Mouse (Mus musculus) cerebellum, postnatal 10 days (tissue): ENCODE data around the gene Gm36079.
"Not testable (repeated sequence)": the region's sequence is repeated elsewhere in the genome, so short reads cannot be mapped to it uniquely, and the experiment has no call there.

Source experiments
- DNase-seq, 2 experiments: peaks; one replicate each; pipeline ENCODE4 v3.0.0; 2021; ENCODE audit warnings: mixed read lengths in 2 of 2

Gene Gm36079

GRCm38 (mm10) chr13:120015348-120016007 is 11.3 kb downstream of the Gm36079 start:
- not testable (repeated sequence) for DNase-seq

DNA sequence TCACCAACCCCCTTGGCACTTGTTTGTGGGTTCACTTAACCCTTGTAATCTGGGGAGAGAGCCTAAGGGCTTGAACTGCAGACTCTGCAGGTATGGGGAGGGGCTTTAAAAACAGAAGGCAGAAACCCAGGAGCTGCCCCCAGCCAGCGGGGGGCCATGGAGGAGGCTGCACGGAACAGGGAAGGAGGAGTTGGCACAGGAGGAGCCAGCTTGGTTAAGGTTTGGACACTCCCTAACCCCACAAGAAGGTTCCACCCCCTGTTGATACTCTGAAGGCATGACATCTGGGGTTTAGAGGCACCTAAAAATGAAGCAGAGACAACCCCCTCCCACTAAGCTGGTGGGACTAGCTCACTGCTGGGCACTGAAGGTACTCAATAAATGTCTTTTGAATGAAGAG is 12.8 kb downstream of the Gm36079 start:
- DNase-seq, result not testable (repeated sequence)

GRCm38 (mm10) chr13:120013544-120013943 is 13.3 kb downstream of the Gm36079 start:
- not testable (repeated sequence) for DNase-seq

DNA sequence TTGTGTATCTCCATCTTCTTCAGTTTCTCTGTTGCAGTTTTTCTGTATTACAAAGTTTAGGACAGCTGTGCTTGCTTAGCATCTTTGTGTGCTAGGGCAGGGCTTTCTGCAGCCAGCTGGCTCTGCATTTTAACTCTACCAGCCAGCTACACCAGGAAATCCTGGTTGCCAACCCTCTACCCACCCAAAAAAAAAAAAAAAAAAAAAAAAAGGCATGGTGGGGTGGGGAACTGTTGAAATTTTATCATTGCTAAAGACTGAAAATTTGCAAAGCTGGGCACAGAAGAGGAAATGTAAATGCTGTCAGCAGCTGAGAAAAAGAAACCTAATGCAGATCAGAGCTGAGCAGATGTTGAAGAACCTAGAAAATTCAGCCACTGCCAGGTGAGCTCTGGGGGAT is 16.7 kb downstream of the Gm36079 start:
- DNase-seq, result not testable (repeated sequence)

DNA sequence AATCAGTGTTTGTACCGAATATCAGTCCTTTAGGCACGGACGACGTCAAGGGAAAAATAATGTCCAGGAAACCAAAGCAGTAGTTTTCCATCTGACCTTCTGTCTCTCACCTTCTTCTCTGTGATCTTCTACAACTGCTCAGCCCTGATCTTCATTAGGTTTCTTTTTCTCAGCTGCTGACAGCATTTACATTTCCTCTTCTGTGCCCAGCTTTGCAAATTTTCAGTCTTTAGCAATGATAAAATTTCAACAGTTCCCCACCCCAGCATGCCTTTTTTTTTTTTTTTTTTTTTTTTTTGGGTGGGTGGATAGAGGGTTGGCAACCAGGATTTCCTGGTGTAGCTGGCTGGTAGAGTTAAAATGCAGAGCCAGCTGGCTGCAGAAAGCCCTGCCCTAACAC is 27.6 kb downstream of the Gm36079 start:
- not testable (repeated sequence) for DNase-seq

DNA sequence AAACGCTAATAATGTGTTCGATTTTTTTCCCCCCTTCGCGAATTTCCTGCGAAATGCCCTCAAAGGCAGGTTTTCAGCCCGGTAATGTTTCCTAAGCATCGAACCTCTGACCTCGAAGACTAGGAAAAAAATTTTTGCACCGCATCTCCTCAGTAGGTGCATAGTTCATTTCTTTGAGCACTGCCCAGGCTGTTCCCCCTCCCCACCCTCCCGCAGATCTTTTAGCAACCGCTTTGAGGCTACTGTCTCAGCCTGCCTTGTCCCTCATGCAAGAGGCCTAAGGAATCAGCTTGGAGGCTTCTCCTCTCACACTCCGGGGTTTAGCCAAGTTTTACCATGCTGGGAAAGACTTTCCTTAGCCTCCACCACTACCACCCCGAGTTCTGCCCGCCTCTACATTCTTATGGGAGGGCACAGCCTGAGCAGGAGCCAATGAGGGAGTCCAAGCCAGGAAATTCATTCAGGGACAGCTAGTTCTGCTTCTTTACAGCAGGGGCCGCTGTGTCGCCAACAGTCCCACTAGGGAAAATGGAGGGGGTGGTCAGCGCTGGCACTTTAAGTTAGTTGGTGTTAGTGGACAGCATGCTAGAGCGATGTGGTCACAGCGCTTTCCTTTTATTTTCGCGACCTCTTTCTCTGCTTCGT is 28.2 kb downstream of the Gm36079 start:
- DNase-seq, result not testable (repeated sequence)

GRCm38 (mm10) chr13:119991917-119992496 is 34.8 kb downstream of the Gm36079 start:
- DNase-seq, result not testable (repeated sequence)

GRCm38 (mm10) chr13:119991264-119991663 is 35.5 kb downstream of the Gm36079 start:
- DNase-seq, result not testable (repeated sequence)
